ENCODE assay signal across 10 mouse cellular contexts in genomic region chr13:45156223-45156622, GRCm38 (mm10).
DNase-seq lines count a peak whose midpoint lies in the region; ATAC-seq and TF ChIP-seq lines count a peak whose summit lies in the region.
"Had no signal": no experiment of that assay in that cellular context is flagged by ENCODE, and none has a peak within 500 bp of the region (broad histone marks: within the 10 kb centered on the region; RNA-seq: fewer than 3 reads in every experiment).

No protein-coding gene starts in this region.

- H3K9me3 ChIP-seq in forebrain, postnatal 0 days (ENCODE audit: low read length) = no peaks in the 10 kb centered on the region
- H3K9me3 ChIP-seq in forebrain, embryonic 13.5 days (replicated peaks) = no peaks in the 10 kb centered on the region

- H3K27ac ChIP-seq in forebrain, postnatal 0 days (ENCODE audit: low read depth, low read length) = no peak overlapping the region
- no peak overlapping the region for H3K27ac ChIP-seq in forebrain, embryonic 13.5 days

- WGBS in forebrain, postnatal 0 days = 46% methylated on average over 3 of the region's 3 CpGs
- 59% methylated on average over 3 of the region's 3 CpGs for WGBS in forebrain, embryonic 13.5 days

- ATAC-seq in forebrain, postnatal 0 days = no peak
- ATAC-seq in forebrain, embryonic 13.5 days = no peak

- H3K4me3 ChIP-seq in forebrain, postnatal 0 days (ENCODE audit: low read depth, low read length) = no peak overlapping the region
- no peak overlapping the region for H3K4me3 ChIP-seq in forebrain, embryonic 13.5 days

- H3K9ac ChIP-seq in forebrain, postnatal 0 days = no peak overlapping the region
- H3K9ac ChIP-seq in forebrain, embryonic 13.5 days = no peak overlapping the region

- TF ChIP-seq CTCF in forebrain, postnatal 0 days (IDR thresholded peaks at IDR 0.05; ENCODE audit: low read depth) = peak; percentile 33; the same call in 1 of the 2 replicates

- intact Hi-C loops in heart, postnatal 14 days (cut with DNase I) = no loop called here

- no peaks in the 10 kb centered on the region for H3K36me3 ChIP-seq in forebrain, postnatal 0 days (ENCODE audit: insufficient read depth)
- no peaks in the 10 kb centered on the region for H3K36me3 ChIP-seq in forebrain, embryonic 13.5 days (ENCODE audit: poor library complexity, severe bottlenecking)

- DNase-seq in forebrain, postnatal 0 days = no peak
- DNase-seq in thymus, postnatal 0 days (ENCODE audit: low spot score) = peak; percentile 21
- no peak for DNase-seq in thymus, postnatal 10 days (ENCODE audit: low spot score in 2 of 2)
- peak; percentile 18 to 32 for DNase-seq in kidney, postnatal 4 days
- no peak for DNase-seq in MN1 (ENCODE audit: low spot score)
- no peak for DNase-seq in gastrocnemius, postnatal 10 days
- no peak for DNase-seq in heart, postnatal 14 days
- DNase-seq: adrenal gland, postnatal 25 days; heart, postnatal 36 days had no signal

- H3K4me1 ChIP-seq in forebrain, postnatal 0 days (ENCODE audit: insufficient read depth) = no peaks in the 10 kb centered on the region
- H3K4me1 ChIP-seq in forebrain, embryonic 13.5 days = no peaks in the 10 kb centered on the region

- H3K4me2 ChIP-seq in forebrain, postnatal 0 days (ENCODE audit: low read depth) = no peak overlapping the region
- H3K4me2 ChIP-seq in forebrain, embryonic 13.5 days = no peak overlapping the region

- H3K27me3 ChIP-seq in forebrain, postnatal 0 days (ENCODE audit: insufficient read depth, low read length) = no peaks in the 10 kb centered on the region
- H3K27me3 ChIP-seq in forebrain, embryonic 13.5 days = no peaks in the 10 kb centered on the region

Comparison
In these comparisons a context has a peak if more than half of its experiments do, and no peak if none do; other contexts are left out.
1. DNase-seq: peak in thymus, postnatal 0 days (single experiment) and kidney, postnatal 4 days (2 of 2); none in forebrain, postnatal 0 days (single experiment), thymus, postnatal 10 days (0 of 2), MN1 (single experiment), gastrocnemius, postnatal 10 days (single experiment) and heart, postnatal 14 days (0 of 2).